Mouse (Mus musculus): ENCODE data around the gene Shcbp1l.

DNA sequence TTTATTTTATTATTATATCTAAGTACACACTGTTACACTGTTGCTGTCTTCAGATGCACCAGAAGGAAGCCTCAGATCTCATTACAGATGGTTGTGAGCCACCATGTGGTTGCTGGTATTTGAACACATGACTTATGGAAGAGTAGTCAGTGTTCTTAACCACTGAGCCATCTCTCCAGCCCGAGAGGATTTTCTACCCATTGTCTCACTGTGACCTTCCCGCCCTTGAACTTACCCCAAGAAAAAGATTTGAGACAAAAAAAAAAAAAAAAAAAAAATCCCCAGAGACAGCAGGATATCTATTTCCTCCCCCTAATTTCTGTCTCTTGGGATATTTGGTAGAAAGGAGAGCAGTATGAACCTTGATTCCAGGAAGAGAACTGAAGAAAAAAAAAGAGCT, 64.6 kb downstream of the Shcbp1l start:
- TF ChIP-seq POLR2A (IDR thresholded peaks at IDR 0.05; ENCODE audit: borderline replicate concordance, extremely low read depth, low read depth, low read length) (no peak), CTCF (IDR thresholded peaks at IDR 0.05; ENCODE audit: insufficient read depth, low read length) (no peak)

All from lung, adult 2 months (tissue).